Mouse (Mus musculus): ENCODE results near the gene Irf9.

Irf9 gene

GRCm38 (mm10) chr14:55615876-55616275 is 12.5 kb downstream of the Irf9 start:
- DNase-seq (ENCODE audit: low spot score), result no peak

- DNase-seq (ENCODE audit: low spot score), result no peak
Observed at GRCm38 (mm10) chr14:55616844-55617243, 13.5 kb downstream of the Irf9 start.

GRCm38 (mm10) chr14:55617822-55618221 is 14.5 kb downstream of the Irf9 start, which contains the start of gene Rec8:
Gene Rec8 (plus strand): TSS chr14:55618037.
- DNase-seq (ENCODE audit: low spot score), result no peak

GRCm38 (mm10) chr14:55618486-55619195 is 15.3 kb downstream of the Irf9 start:
- DNase-seq (ENCODE audit: low spot score), result no peak

DNA sequence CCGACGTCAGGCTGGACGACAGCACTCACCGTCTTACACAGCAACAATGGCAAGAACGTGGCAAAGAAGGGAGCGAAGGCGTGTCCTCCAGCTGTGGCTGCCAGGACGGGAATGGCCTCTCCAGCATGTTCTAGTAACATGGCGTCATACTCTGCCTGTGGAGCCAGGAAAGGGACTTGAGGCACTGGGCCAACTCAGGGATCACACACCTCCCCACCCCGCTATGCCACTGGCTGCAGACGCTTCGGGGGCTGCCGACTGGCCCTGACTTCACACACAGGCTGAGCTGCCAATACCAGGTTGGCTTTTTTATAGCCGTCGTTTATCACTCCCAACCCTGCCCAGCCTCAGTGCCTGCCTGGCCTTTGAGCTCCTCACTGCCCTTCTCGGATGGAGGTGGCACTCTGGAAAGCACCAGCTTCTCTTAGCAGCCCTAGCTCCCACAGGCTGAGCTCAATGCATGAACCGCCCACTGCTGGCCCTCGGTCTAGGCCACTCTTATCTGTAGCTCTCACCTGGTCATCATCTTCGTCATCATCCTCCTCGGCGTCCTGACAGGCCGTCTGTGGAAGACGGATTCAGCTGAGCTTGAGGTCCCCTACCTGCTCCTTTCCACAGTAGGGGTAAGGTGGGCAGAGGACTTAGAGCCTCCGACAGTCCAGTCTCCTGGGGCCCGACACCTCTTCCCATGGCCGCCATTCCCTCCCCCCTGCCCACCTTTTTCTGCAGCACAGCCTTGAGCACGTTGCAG is 24.9 kb downstream of the Irf9 start:
- DNase-seq (ENCODE audit: low spot score), result no peak

- DNase-seq (ENCODE audit: low spot score), result peak; percentile 62
Observed at GRCm38 (mm10) chr14:55629312-55629711, 25.9 kb downstream of the Irf9 start.

DNA sequence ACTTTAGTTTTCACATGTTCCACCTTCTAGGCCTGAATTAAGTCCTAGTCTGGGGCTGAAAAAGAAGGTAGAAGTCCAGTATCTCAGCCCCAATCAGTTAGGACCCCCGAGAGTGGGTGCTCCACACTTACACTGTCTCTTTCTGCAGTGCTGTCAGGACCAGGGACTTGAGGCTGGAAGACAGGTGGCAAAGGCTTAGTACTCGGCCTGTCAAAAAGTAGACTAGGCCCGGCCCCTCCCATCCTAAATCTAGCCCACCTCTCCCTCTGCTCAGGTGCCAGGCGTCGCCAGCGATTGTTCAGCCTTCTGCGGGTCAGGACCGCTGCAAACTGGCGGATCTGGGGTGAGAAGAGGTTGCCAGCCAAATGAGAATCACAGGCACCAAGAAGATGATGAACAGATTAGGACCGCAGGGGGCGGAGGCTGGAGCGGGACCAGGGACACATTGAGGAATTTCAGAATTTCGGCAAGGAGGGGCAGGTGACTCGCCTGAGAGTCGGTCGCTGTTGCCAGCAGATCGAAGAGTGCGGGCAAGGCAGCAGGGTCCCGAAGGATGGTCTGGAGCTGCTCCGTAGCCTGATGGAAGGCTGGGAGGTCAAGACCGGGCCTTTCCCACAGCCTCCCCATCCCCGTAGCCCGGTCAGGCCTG is 31.6 kb downstream of the Irf9 start:
- no peak for DNase-seq (ENCODE audit: low spot score)

GRCm38 (mm10) chr14:55635523-55636007 is 32.2 kb downstream of the Irf9 start, which contains the start of gene Ipo4:
Gene Ipo4 (minus strand): TSS chr14:55635957.
- peak; percentile 91 for DNase-seq (ENCODE audit: low spot score)

DNA sequence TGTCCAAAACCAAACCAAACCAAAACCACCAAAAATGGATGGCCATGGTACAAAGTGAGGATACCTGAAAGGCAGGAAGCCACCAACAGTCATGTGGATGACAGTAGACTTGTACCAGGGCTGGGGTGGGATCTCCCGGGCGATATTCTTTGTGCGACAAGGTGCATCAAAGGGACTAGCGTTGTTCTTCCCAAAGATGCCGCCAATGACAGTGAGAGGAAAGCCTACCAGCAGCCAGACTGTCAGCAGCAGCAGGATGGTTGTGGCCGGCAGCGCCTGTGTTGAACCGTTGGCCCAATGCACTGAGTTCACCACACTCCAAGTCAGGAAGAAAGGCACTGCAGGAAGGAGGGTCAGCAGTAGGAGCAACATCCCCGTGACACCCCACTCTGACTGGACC is 34.4 kb downstream of the Irf9 start, which contains the start of gene Gm49378:
Gene Gm49378, minus strand, starts transcription at position 101 of the 400 bp plus-strand sequence.
- DNase-seq (ENCODE audit: low spot score), result no peak

GRCm38 (mm10) chr14:55640816-55641215 is 37.4 kb downstream of the Irf9 start:
- no peak for DNase-seq (ENCODE audit: low spot score)

DNA sequence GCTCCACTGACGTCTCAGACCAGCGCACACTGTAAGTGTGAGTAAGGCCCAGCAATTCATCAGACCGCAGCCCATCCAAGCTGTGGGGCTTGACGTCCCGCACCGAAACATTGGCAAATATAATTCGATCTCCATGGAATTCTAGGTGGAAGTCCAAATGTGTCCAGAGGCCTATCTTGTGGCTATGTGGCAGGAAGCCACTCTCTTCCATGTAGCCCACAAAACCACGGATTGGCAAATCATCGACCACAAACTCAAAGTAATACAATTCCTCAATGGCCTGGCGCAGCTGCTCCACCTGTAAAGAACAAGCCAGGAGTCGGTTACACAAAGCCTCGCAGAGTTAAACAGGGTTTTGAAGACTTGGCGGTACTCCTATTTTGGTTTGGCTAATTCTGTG is 37.9 kb downstream of the Irf9 start:
- DNase-seq (ENCODE audit: low spot score), result no peak

DNA sequence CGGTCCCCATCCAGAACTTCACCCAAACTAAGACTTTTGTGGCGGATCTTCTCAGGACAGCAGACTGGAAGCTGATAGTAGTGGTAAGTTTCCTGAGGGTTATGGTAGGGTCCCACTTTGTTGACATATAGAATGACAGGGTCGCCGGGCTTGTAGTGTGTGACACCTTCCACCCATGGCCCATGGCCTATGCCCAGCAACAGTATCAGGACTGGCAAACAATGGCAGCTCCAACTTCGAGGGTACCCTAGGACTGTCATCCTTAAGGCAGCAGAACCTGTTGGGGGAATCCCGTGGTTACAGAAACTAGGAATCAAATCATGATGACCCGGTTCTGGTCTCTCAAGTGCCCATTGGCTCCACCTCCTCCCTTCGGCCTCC is 39.3 kb downstream of the Irf9 start:
- DNase-seq (ENCODE audit: low spot score), result no peak

GRCm38 (mm10) chr14:55643060-55643907 is 39.9 kb downstream of the Irf9 start, which contains the start of gene Tm9sf1:
Gene Tm9sf1 (minus strand): TSS chr14:55643806.
- DNase-seq (ENCODE audit: low spot score), result peak; percentile 79

DNA sequence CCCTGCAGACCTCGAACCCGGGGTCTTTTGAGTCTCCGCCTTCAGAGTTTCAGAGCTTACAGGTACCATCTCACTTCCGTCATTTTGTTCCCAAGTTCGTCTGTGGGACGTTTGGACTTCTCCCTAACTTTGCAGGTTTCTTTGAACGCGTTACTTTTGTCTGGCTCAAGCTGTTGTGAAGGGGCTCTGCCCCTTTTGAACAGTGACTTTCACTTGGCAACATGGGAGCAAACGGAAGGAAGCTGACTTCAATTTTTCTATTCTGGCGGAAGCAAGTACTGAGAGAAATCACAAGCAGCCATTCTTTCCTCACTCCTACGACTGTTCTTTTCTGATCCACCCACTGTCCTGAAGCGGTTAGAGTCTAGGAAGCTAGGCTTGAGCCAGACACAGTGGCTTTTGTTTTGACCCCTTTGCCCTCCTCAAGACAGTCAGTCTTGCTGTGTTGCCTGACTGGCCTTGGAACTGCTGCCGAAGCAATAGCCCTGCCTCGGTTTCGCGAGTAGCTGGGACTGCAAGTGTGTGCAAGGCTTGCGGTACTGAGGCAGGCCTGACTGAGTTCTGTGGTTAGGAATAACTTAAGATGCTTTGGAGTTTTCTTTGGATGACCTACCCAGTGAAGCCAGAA is 41.0 kb downstream of the Irf9 start:
- no peak for DNase-seq (ENCODE audit: low spot score)

DNA sequence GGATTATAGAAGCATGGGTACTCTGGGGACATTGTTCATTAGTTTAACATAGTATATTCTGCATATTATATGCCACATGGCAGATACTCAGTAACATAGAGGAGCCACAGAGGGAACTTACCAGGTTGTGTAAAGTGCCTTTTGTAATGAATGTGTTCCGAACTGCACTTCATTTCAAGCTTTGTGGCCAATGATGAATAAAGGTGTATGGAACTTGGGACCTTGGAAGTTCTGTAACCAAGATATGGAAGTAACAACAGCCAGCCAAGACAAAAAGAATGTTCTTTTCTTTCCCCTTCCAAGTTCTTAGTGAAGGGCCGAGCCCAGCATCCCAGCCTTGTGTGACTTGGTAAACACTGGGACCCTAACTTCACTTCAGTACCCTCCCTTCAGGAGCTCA is 46.5 kb downstream of the Irf9 start, which contains the start of gene Tssk4:
Gene Tssk4, plus strand, starts transcription at position 301 of the 400 bp plus-strand sequence.
- no peak for DNase-seq (ENCODE audit: low spot score)

DNA sequence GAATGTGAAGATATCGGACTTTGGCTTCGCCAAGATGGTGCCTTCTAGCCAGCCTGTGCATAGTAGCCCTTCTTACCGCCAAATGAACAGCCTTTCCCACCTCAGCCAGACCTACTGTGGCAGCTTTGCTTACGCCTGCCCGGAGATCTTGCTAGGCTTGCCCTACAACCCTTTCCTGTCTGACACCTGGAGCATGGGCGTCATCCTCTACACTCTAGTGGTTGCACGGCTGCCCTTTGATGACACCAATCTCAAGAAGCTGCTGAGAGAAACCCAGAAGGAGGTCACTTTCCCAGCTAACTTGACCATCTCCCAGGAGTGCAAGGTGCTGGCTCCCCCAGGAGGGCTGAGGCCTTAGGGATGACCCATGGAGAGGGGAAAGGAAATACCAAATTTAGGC is 48.2 kb downstream of the Irf9 start:
- DNase-seq (ENCODE audit: low spot score), result no peak

- DNase-seq (ENCODE audit: low spot score), result no peak
Observed at GRCm38 (mm10) chr14:55656935-55657334, 53.6 kb downstream of the Irf9 start.

GRCm38 (mm10) chr14:55658011-55658410 is 54.6 kb downstream of the Irf9 start:
- no peak for DNase-seq (ENCODE audit: low spot score)

Data from retina, embryonic 14.5 days (tissue).